Mouse (Mus musculus) embryonic fibroblast, embryonic 13.5 days (primary cell): ENCODE data around the gene Olfr855. TPM values are rescaled to one million over a fixed set of nuclear protein-coding genes. Genes with fewer than 3 reads are reported as not detected.

ENCODE experiments used
- H3K27ac ChIP-seq: 2 replicates; pipeline ENCODE4 v1.5.1; 2012; ENCODE audit warnings: low read length, control low read depth, inconsistent platforms; ENCODE audit not compliant: insufficient read depth
- H3K4me1 ChIP-seq: 2 replicates; pipeline ENCODE4 v1.6.1; 2011; ENCODE audit warnings: low read length; ENCODE audit not compliant: control insufficient read depth, insufficient read depth
- H3K4me3 ChIP-seq: 2 replicates; pipeline ENCODE4 v1.5.1; 2011; ENCODE audit warnings: mild to moderate bottlenecking, control low read depth, low read length; ENCODE audit not compliant: insufficient read depth
- CTCF ChIP-seq: IDR thresholded peaks from 2 replicates; pipeline ENCODE4 v1.5.1; 2011; ENCODE audit warnings: mild to moderate bottlenecking, control low read depth, low read length, moderate library complexity, borderline replicate concordance; ENCODE audit not compliant: insufficient read depth
- POLR2A ChIP-seq: IDR thresholded peaks from 2 replicates; pipeline ENCODE4 v1.6.1; 2011; ENCODE audit warnings: low read depth, mild to moderate bottlenecking, control low read depth, low read length, moderate library complexity
- polyA plus RNA-seq: library from polyadenylated mRNA; stranded (reverse); fragments of >200 nt; gene quantifications from 2 replicates; pipeline ENCODE4 v1.2.4, GENCODE M21; 2011; ENCODE audit warnings: low read depth; ENCODE audit not compliant: missing spikeins, insufficient read length

Gene Olfr855
- polyA plus RNA-seq = not detected in 2 replicates

DNA sequence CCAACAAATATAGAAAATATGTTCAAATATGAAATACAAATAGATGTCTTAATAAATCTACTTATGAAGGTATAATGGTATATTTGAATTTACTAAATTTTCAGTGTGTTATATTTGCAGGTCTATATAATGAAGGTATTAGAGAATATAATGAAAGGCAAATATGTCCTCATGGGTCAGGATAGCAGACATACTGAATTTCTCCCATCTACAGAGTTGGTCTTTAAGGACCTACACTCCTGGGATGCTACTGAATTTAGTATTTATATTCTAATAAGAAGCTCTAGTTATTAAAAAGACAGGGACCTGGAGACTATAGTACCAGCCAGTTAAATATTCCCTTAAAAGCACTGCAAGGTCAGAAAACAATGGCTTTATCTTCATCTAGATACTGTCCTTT is at the start of gene Olfr855:
Gene Olfr855, plus strand, starts transcription at position 301 of the 400 bp plus-strand sequence.
- no peak for TF ChIP-seq CTCF
- TF ChIP-seq POLR2A = no peak
- H3K4me1 ChIP-seq = no peaks in the 10 kb centered on the region
- no peak within 1 kb of the TSS for H3K27ac ChIP-seq
- no peak within 1 kb of the TSS for H3K4me3 ChIP-seq

DNA sequence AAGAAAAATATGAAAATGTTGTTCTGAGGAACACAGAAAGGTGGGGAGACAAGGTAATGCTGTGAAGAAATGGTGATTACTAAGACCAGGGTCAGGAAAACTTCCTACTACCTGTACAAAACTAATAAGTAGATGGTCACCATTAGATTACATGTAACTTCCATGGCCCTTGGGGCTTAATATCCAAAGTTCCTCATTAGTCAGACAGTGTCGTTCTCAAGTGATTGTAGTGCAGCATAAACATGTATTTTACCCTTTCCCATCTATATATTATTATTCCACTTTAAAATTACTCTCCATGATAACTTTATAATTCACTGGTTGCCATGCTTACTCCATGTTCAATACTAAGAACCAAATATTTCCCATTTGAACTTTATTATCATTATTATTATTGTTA is 41.4 kb upstream of the Olfr855 start, which contains the start of gene Olfr853:
Gene Olfr853, minus strand, starts transcription at position 101 of the 400 bp plus-strand sequence.
- H3K4me1 ChIP-seq = no peaks in the 10 kb centered on the region
- H3K27ac ChIP-seq = no peak within 1 kb of the TSS
- no peak within 1 kb of the TSS for H3K4me3 ChIP-seq
- TF ChIP-seq POLR2A (no peak), CTCF (no peak)

DNA sequence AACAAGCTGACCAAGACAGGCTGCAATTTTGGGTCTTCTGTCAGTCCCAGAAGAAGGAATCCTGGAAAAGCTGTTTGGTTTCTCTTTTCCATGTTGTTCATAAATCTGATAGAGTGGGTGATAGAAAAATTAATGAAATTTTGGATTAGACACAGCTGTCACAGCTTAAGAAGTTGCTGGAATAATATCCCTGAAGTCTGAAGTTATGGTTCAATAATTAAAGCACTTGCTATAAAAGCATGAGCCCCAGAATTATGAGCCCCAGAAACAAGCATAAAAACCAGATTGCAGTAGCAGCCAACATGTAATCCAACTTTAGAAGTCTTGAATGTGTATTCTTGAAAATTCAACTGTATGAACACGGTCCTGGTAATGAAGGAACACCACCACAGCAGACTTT is 15.1 kb upstream of the Olfr855 start, which contains the start of gene Olfr854:
Gene Olfr854, minus strand, starts transcription at position 101 of the 400 bp plus-strand sequence.
- H3K27ac ChIP-seq = no peak within 1 kb of the TSS
- no peaks in the 10 kb centered on the region for H3K4me1 ChIP-seq
- no peak for TF ChIP-seq POLR2A
- no peak for TF ChIP-seq CTCF
- H3K4me3 ChIP-seq = no peak within 1 kb of the TSS

DNA sequence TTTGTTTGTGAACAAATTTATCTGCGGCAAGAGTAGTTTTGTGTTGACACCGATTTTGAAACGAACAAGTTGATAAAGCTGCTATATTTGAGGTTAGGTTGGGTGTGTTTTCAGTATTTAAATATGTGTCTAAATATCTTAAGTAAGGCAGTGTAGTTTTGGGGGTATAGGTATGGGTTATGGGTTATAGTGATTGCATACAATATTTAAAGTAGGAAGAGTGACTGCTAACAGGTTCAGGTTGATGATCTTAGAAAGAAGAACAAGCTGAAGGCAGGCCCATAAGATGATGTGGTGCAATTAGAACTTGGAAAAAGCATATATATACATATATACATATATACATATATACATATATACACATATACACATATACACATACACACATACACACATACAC is 38.9 kb downstream of the Olfr855 start:
- Histone ChIP-seq H3K27ac (no peak overlapping the region), H3K4me3 (no peak overlapping the region), H3K4me1 (no peaks in the 10 kb centered on the region)
- no peak for TF ChIP-seq POLR2A
- no peak for TF ChIP-seq CTCF

DNA sequence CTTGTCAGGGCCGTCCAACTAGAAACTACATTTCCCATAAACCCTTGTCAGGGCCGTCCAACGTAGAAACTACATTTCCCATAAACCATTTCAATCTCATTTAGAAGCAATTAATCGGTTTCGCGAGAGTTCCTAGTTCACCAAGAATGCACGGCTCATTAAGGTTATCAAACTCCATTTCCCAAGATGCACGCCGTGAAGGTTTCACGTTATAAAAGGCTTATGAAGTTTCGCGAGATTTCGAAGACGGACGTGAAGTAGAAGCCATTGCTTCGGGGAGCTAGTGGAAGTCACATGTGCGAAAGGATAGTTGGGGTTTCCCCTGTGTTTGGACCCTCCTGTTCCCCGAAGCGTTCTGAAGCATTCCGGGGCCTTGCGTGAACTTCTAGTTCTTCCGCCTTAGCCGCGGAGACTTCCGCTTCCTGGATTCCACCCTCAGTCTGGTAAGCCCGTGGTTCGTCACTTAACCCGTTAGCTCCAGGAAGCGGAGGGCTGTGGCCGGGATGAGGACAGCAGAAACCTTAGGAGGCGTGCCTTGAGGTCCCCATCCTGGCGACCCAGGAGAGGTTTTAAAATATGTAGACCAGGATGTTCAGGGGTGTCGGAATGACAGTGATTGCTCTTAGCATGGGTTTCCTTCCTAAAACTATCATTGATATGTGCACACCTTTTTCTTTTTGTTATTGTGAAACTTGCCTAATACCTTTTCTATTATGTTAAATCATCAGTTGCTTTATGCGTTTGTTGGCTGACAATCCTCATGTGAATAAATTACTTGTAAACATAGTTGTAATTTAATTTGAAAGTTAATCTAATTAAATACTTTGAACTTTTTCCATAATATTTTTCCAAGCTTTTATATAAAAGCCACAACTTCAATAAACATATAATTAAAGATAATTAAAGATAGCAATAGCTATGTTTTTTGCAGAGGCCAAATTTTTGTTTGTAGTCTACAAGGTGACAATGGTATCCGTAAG is 39.7 kb downstream of the Olfr855 start, which contains the start of gene Zfp317:
Gene Zfp317, plus strand, starts transcription at position 260 of the 980 bp plus-strand sequence.
- H3K4me1 ChIP-seq = no peaks in the 10 kb centered on the region
- peak within 1 kb of the TSS; percentile 61 for H3K4me3 ChIP-seq
- peak within 1 kb of the TSS; percentile 78 for H3K27ac ChIP-seq
- TF ChIP-seq CTCF (no peak), POLR2A (peak; percentile 87)

DNA sequence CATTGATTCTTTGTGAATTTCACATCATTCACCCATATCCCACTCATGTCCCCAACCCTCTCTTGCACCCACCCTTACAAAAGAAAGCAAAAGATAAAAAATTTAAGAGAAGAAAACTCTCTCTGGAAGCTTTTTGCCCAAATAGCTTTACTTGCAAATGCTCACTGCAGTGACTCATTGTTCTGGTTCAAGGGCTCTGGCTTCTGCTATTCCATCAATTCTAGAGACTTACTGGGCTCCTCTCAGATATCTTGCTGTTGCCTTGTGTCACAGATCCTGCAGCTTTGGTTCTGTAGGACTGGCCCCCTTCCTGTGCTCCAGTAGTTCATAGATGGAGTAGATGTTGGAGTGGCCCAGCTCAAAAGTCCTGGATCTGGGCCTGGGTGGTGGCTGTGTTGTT is 47.2 kb downstream of the Olfr855 start:
- no peak overlapping the region for H3K27ac ChIP-seq
- H3K4me3 ChIP-seq = no peak overlapping the region
- TF ChIP-seq CTCF = no peak
- TF ChIP-seq POLR2A = no peak
- no peaks in the 10 kb centered on the region for H3K4me1 ChIP-seq

Other genes starting within 250 kb of the Olfr855 start
- not detected in 2 replicates for gene Olfr845, start 246.2 kb upstream of the Olfr855 start, polyA plus RNA-seq
- gene Olfr846, start 218.6 kb upstream of the Olfr855 start, polyA plus RNA-seq = not detected in 2 replicates
- gene Olfr847, start 203.9 kb upstream of the Olfr855 start, polyA plus RNA-seq = not detected in 2 replicates
- gene Olfr849, start 142.4 kb upstream of the Olfr855 start, polyA plus RNA-seq = not detected in 2 replicates
- not detected in 2 replicates for gene Olfr850, start 104.4 kb upstream of the Olfr855 start, polyA plus RNA-seq
- gene Olfr851, start 89.3 kb upstream of the Olfr855 start, polyA plus RNA-seq = not detected in 2 replicates
- not detected in 2 replicates for gene Olfr853, start 41.5 kb upstream of the Olfr855 start, polyA plus RNA-seq
- gene Olfr854, start 15.2 kb upstream of the Olfr855 start, polyA plus RNA-seq = not detected in 2 replicates
- 28.3 and 28.8 TPM in 2 replicates for gene Zfp317, start 39.5 kb downstream of the Olfr855 start, polyA plus RNA-seq
- gene Olfr857, start 126.8 kb downstream of the Olfr855 start, polyA plus RNA-seq = not detected in 2 replicates
- gene Olfr58, start 197.7 kb downstream of the Olfr855 start, polyA plus RNA-seq = not detected in 2 replicates
- not detected in 2 replicates for gene Olfr859, start 222.3 kb downstream of the Olfr855 start, polyA plus RNA-seq